Mouse (Mus musculus) retina, postnatal 1 day (tissue): ENCODE measurements around the gene Lancl1.
A peak's percentile ranks its signal among the peaks of the same experiment; 100 is the strongest.

Experiments
- DNase-seq: peaks from one replicate; pipeline ENCODE4 v3.0.0-alpha.2; 2012

The Lancl1 gene

GRCm38 (mm10) chr1:67038246-67038987 is at the start of gene Lancl1:
Gene Lancl1 (minus strand): TSS chr1:67038872.
- DNase-seq: peak; percentile 95

GRCm38 (mm10) chr1:67079146-67079545 is 40.5 kb upstream of the Lancl1 start:
- no peak for DNase-seq

- DNase-seq: no peak
Measured at GRCm38 (mm10) chr1:67078666-67079065, 40.0 kb upstream of the Lancl1 start.

- no peak for DNase-seq
Measured at GRCm38 (mm10) chr1:67077739-67078138, 39.1 kb upstream of the Lancl1 start.

GRCm38 (mm10) chr1:67067561-67067960 is 28.9 kb upstream of the Lancl1 start:
- no peak for DNase-seq

GRCm38 (mm10) chr1:67065347-67066270 is 26.9 kb upstream of the Lancl1 start:
- no peak for DNase-seq

- peak; percentile 82 for DNase-seq
Measured at GRCm38 (mm10) chr1:67061456-67062085, 22.9 kb upstream of the Lancl1 start.

- no peak for DNase-seq
Measured at GRCm38 (mm10) chr1:67055816-67056215, 17.1 kb upstream of the Lancl1 start.

GRCm38 (mm10) chr1:67052721-67053120 is 14.0 kb upstream of the Lancl1 start:
- DNase-seq: peak; percentile 75

- no peak for DNase-seq
Measured at GRCm38 (mm10) chr1:67049600-67049999, 10.9 kb upstream of the Lancl1 start.

- no peak for DNase-seq
Measured at GRCm38 (mm10) chr1:67048696-67049095, 10.0 kb upstream of the Lancl1 start.

GRCm38 (mm10) chr1:67045100-67045499 is 6.4 kb upstream of the Lancl1 start:
- DNase-seq: no peak

- DNase-seq: no peak
Measured at GRCm38 (mm10) chr1:67042583-67042982, 3.9 kb upstream of the Lancl1 start.

GRCm38 (mm10) chr1:67039083-67039482 is 411 bp upstream of the Lancl1 start:
- no peak for DNase-seq

GRCm38 (mm10) chr1:67037198-67037597 is 1.5 kb downstream of the Lancl1 start:
- DNase-seq: no peak

- DNase-seq: no peak
Measured at GRCm38 (mm10) chr1:67033278-67033677, 5.4 kb downstream of the Lancl1 start.

- no peak for DNase-seq
Measured at GRCm38 (mm10) chr1:67026927-67027511, 11.7 kb downstream of the Lancl1 start.

GRCm38 (mm10) chr1:67026142-67026541 is 12.5 kb downstream of the Lancl1 start:
- peak; percentile 45 for DNase-seq

- no peak for DNase-seq
Measured at GRCm38 (mm10) chr1:67022767-67023166, 15.9 kb downstream of the Lancl1 start.

GRCm38 (mm10) chr1:67022051-67022450 is 16.6 kb downstream of the Lancl1 start:
- DNase-seq: peak; percentile 94

- peak; percentile 54 for DNase-seq
Measured at GRCm38 (mm10) chr1:67020637-67021161, 18.0 kb downstream of the Lancl1 start.

GRCm38 (mm10) chr1:67017101-67017870 is 21.4 kb downstream of the Lancl1 start:
- DNase-seq: no peak
